Mouse (Mus musculus): Measurements from ENCODE around the gene A1bg. TPM values are rescaled to one million over a fixed set of nuclear protein-coding genes. Genes with fewer than 3 reads are reported as not detected.

The A1bg gene
- not detected in 2 replicates for polyA plus RNA-seq (2016; fragmentation: Nextera tagmentation; extraction: Ambion mirVana)

DNA sequence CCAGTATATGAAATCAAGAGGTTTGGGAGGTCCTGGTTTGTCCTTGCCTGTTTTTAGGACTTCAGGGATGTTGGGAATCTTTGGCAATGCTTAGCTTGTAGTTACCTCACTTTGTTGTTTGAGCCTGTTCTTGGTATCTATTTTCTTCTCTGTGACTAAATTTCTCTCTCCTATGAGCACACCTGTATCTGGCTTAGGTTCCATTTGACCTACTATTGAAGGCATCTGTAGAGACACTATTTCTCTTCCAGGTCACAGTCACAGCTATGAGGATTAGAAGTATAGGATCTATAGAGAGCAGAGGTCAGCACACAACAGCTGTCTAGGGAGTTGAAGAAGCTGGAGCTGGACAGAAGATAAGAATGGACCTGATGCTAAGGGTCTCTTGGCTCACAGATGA lies at the start of gene A1bg:
Gene A1bg, minus strand, starts transcription at position 101 of the 400 bp plus-strand sequence.
- H3K9ac ChIP-seq = no peak within 1 kb of the TSS
- H3K36me3 ChIP-seq = no peaks in the 10 kb centered on the region
- no peak for ATAC-seq (ENCODE audit: low FRiP score, low read depth)
- 0 out of 2 replicates have a peak, but pooled peaks cover 2% of the 10 kb centered on the region for H3K27me3 ChIP-seq (replicated peaks)
- H3K4me3 ChIP-seq = no peak within 1 kb of the TSS
- no peaks in the 10 kb centered on the region for H3K9me3 ChIP-seq
- H3K4me2 ChIP-seq (replicated peaks) = no peak within 1 kb of the TSS
- no peaks in the 10 kb centered on the region for H3K4me1 ChIP-seq
- no peak within 1 kb of the TSS for H3K27ac ChIP-seq

DNA sequence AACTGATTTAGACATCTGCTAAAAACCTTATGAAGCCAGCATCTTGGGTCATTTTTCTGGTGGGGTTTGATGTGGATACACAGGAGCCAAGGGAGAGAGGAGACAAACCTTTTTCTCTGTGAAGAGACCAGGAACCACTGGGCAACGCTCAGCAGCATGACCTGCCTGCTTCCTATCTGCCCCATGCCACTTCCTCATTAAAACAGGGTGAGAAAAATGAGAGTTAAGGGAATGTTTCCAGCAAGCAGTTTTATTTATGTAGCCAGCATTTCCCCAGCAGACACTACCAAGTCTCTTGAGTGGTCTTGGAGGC lies 45.7 kb upstream of the A1bg start:
- H3K4me3 ChIP-seq = no peak overlapping the region
- peaks cover 11% of the 10 kb centered on the region for H3K4me1 ChIP-seq
- ATAC-seq (ENCODE audit: low FRiP score, low read depth) = no peak
- H3K9ac ChIP-seq = no peak overlapping the region
- H3K4me2 ChIP-seq (replicated peaks) = no peak overlapping the region
- no peaks in the 10 kb centered on the region for H3K36me3 ChIP-seq
- H3K27me3 ChIP-seq (replicated peaks) = no peaks in the 10 kb centered on the region
- 0 out of 2 replicates have a peak overlapping the region, but pooled peaks have one; percentile 21 for H3K27ac ChIP-seq
- WGBS = 24% methylated on average over 1 of the region's 1 CpGs
- no peaks in the 10 kb centered on the region for H3K9me3 ChIP-seq

DNA sequence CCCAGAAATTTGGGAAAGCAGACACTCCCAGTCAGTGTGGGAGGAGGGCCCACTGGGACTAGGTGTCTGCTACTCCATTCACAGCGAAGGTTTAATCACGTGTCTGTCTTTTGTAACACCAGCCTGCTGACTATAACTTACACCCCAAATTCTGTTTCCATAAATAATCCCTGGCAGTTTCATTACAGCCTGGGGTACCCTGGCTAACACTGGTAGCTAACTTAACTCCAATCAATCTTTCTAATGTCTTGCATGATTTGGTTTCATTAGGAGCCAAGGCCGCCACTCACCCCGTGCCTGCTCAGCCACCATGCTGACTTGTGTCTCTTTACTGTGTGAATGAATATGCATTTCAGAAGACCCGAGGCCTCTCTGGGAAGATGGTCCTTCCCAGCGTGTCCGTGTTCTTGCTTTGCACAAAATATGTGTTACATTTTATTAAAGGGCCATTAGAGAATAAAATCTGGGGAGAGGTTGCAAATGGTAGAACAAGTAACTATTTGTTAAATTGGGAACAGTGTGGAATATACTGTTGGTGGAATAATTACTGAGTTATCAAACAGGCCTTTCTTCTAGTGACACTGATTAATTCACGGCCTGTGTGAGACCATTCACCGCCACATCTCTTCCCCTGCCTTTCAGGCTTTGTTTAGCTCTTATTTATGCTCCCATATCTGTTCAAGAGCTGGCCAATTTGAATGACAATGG lies 45.2 kb upstream of the A1bg start:
- 12% methylated on average over 9 of the region's 9 CpGs for WGBS
- H3K9ac ChIP-seq = no peak overlapping the region
- H3K4me2 ChIP-seq (replicated peaks) = no peak overlapping the region
- no peaks in the 10 kb centered on the region for H3K36me3 ChIP-seq
- 0 out of 2 replicates have a peak overlapping the region, but pooled peaks have one; percentile 21 for H3K27ac ChIP-seq
- no peaks in the 10 kb centered on the region for H3K9me3 ChIP-seq
- no peaks in the 10 kb centered on the region for H3K27me3 ChIP-seq (replicated peaks)
- peaks cover 11% of the 10 kb centered on the region for H3K4me1 ChIP-seq
- ATAC-seq (ENCODE audit: low FRiP score, low read depth) = peak; percentile 97
- no peak overlapping the region for H3K4me3 ChIP-seq

DNA sequence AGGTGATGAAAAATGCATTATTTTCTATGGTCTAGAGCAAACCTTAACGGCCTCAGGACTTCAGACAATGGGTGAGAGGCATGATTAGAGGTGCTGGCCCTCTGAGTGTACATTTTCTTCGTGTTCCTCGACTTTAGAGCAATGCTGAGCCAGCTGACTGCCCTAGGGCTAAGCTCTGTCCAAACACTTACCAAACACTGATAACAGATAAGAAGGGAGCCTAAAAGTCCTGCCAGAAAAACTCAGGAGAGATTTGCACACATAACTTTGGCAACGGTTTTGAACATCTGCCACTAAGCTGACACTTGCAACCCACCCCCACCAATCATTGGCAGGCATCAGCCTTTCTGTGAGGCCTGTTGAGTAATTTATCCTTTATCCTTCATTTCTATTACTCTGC lies 2.9 kb upstream of the A1bg start:
- no peak for ATAC-seq (ENCODE audit: low FRiP score, low read depth)
- 83% methylated on average over 4 of the region's 4 CpGs for WGBS

DNA sequence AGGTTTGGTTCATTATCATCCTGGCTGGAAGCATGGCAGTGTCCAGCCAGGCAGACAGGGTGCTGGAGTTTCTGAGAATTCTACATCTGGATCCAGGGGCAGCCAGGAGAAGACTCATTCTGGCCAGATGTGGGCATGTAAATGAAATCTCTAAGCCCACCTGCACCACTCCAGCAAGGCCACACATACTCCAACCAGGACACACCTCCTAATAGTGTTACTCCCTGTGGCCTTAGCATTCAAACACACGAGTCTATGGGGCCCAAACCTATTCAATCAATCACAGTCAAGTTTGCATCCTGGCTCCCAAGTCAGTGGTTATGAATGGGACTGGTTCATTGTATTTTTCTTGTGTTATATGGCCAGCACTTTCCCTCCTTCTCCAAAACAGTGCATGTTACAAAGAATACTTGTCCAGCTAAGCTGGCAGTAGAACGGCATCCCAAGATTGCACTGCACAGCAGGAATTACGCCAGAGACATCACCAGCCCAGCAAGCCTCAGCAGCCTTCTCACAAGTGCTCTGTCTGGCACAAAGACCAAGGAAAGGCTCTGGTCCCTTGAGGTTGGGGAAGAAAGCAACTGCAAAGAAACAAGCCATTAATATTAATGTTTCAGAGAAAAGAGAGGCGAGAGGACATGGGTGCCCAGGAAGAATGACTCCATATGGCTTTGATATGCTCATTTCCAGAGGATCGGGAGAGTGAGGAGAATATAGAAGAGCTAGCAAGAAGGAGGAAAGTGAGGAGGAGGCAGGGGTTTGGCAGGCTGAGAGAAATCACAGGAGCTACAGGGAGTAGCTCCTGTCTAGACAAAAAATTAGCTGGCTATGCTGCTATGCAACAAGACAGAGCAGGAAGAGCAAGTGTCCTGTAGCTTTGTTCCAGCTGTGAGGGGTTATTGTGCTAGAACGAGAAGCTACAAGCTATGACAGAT lies 18.8 kb downstream of the A1bg start:
- no peaks in the 10 kb centered on the region for H3K9me3 ChIP-seq
- H3K27me3 ChIP-seq (replicated peaks) = no peaks in the 10 kb centered on the region
- H3K4me1 ChIP-seq = no peaks in the 10 kb centered on the region
- no peaks in the 10 kb centered on the region for H3K36me3 ChIP-seq
- H3K27ac ChIP-seq = no peak overlapping the region
- H3K4me3 ChIP-seq = no peak overlapping the region
- no peak overlapping the region for H3K4me2 ChIP-seq (replicated peaks)
- no peak overlapping the region for H3K9ac ChIP-seq
- WGBS = 44% methylated on average over 6 of the region's 6 CpGs
- ATAC-seq (ENCODE audit: low FRiP score, low read depth) = no peak

More for the DNA sequence above, 2.9 kb upstream of the A1bg start:
- Histone ChIP-seq H3K4me1 (no peaks in the 10 kb centered on the region), H3K27me3 (replicated peaks) (no peaks in the 10 kb centered on the region), H3K27ac (no peak overlapping the region), H3K9ac (no peak overlapping the region), H3K9me3 (no peaks in the 10 kb centered on the region), H3K36me3 (no peaks in the 10 kb centered on the region), H3K4me2 (replicated peaks) (no peak overlapping the region), H3K4me3 (no peak overlapping the region)

DNA sequence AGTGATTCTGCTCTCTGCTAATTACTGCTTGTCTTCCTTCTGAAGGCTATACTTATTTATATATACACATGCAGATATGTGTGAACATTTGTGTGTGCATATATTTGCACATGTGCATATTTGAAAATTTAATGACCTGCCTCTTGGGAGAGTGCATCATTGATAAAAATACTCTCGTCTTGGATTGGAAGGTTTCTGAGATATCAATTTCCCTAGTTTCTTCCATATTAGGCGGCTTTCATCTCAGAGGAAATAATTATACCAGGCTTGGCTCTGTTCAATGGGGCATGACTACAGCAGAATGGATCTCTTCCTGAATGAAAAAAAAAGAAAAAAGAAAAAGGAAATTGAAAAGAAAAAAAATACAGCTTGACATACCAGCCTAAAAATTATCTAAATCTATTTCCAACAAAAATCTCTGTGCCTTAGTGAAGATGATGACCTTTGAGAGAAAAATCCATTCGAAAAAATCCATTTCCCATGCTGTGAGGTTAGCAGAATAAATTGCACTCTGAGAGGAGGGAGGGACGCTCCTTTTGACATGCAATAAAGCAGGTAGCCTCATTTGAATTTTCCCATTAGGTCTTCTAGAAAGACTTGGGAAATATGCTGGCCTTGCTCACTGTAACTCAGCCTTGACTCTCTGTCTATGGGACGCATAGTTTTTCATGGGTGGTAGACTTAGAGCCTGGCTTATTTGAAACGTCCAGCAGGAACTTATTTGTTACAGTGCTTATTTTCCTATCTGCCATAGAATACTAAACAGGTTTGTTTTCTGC lies 24.4 kb downstream of the A1bg start:
- no peaks in the 10 kb centered on the region for H3K4me1 ChIP-seq
- H3K27me3 ChIP-seq (replicated peaks) = no peaks in the 10 kb centered on the region
- H3K9me3 ChIP-seq = no peaks in the 10 kb centered on the region
- no peaks in the 10 kb centered on the region for H3K36me3 ChIP-seq
- 59% methylated on average over 6 of the region's 6 CpGs for WGBS
- H3K4me2 ChIP-seq (replicated peaks) = no peak overlapping the region
- peak; percentile 79; the same call in 1 of the 2 replicates for ATAC-seq (ENCODE audit: low FRiP score, low read depth)
- H3K27ac ChIP-seq = no peak overlapping the region
- no peak overlapping the region for H3K4me3 ChIP-seq
- no peak overlapping the region for H3K9ac ChIP-seq

DNA sequence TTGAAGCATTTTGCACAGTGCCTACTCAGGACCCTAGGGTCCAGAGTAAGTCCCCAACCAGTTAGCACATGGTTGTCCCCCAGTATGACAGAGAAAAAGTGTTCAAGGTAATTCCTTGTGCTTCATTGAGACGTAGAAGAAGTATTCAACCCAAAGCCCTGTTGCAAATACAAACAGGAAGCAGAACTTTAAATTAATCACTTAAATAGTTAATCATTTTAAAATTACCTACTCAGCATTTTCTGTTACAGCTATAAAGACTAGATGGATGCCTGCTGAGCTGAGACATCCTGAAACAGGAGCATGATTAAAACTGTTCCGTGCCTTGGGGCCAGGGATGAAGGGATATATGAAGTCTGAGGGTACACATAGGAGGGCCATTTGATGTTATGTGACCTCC lies 26.8 kb downstream of the A1bg start:
- Histone ChIP-seq H3K36me3 (no peaks in the 10 kb centered on the region), H3K27me3 (replicated peaks) (no peaks in the 10 kb centered on the region), H3K27ac (no peak overlapping the region), H3K4me3 (no peak overlapping the region), H3K9ac (no peak overlapping the region), H3K9me3 (no peaks in the 10 kb centered on the region), H3K4me1 (no peaks in the 10 kb centered on the region), H3K4me2 (replicated peaks) (no peak overlapping the region)
- ATAC-seq (ENCODE audit: low FRiP score, low read depth) = no peak
- WGBS = 89% methylated on average over 2 of the region's 2 CpGs

DNA sequence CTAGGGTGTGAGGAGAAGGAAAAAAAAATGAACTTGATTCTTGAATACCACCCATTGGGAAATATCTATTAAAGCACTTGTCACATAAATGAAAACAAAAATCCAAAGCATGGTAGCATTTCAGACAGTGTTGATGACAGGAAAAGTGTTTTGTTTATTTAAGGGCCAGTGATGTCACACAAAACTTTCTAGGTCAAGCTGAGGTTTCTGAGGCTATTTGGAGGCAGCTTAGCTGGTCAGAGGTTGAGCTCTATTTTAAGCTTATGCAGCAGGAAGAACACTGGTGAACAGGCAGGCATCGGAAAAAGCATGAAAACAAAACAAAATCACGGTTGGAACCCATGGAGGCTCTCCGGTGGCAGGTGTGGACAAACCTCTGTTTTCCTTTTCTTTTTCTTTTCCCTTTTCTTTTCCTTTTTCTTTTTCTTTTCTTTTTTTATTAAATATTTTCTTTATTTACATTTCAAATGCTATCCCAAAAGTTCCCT lies 29.8 kb downstream of the A1bg start:
- Histone ChIP-seq H3K36me3 (no peaks in the 10 kb centered on the region), H3K9me3 (no peaks in the 10 kb centered on the region), H3K27me3 (replicated peaks) (no peaks in the 10 kb centered on the region), H3K4me1 (no peaks in the 10 kb centered on the region), H3K27ac (no peak overlapping the region), H3K9ac (no peak overlapping the region), H3K4me2 (replicated peaks) (no peak overlapping the region), H3K4me3 (no peak overlapping the region)
- ATAC-seq (ENCODE audit: low FRiP score, low read depth) = no peak
- WGBS = 75% methylated on average over 3 of the region's 3 CpGs

DNA sequence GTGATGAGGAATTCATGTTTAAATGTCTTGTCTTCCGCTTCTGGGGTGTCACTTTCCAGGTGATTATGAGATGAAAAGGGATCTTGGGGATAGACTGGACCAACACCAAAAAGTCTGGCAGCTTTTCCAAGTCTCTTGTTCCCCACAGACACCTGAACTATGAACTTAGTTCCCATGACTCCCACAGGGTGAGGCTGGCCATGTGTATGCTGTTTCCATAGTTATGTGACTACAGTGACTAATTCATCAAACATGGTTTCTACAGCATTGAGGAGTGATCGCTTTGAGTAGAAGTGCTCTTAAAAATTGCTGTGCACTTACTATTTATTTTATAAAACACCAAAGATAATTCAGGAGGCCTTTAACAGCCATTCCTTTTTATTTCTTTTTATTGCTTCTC lies 34.1 kb downstream of the A1bg start:
- 86% methylated on average over 2 of the region's 2 CpGs for WGBS
- no peak overlapping the region for H3K4me2 ChIP-seq (replicated peaks)
- no peak overlapping the region for H3K9ac ChIP-seq
- H3K36me3 ChIP-seq = no peaks in the 10 kb centered on the region
- H3K9me3 ChIP-seq = no peaks in the 10 kb centered on the region
- H3K4me3 ChIP-seq = no peak overlapping the region
- no peaks in the 10 kb centered on the region for H3K4me1 ChIP-seq
- H3K27ac ChIP-seq = no peak overlapping the region
- H3K27me3 ChIP-seq (replicated peaks) = no peaks in the 10 kb centered on the region
- ATAC-seq (ENCODE audit: low FRiP score, low read depth) = no peak

DNA sequence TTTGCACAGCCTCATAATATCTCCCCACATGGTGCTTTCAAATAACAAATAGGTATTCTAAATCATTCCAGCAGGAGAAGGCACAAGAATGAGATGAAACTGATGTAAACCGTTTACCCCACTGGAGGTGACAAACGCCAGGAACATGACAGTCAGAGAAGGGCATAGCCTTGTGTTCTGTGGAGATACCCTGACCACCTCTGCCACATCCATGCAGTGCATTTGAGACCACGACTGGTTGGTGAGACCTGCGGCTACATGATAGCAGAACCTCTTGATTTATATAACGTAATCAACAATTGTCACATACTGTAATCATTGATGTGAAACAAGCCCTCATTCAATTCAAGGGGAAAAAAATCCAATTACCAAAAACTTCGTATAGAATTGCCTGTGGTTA lies 47.1 kb downstream of the A1bg start:
- no peak overlapping the region for H3K4me2 ChIP-seq (replicated peaks)
- H3K27me3 ChIP-seq (replicated peaks) = no peaks in the 10 kb centered on the region
- H3K36me3 ChIP-seq = no peaks in the 10 kb centered on the region
- no peak overlapping the region for H3K4me3 ChIP-seq
- no peaks in the 10 kb centered on the region for H3K4me1 ChIP-seq
- WGBS = 87% methylated on average over 6 of the region's 6 CpGs
- H3K9me3 ChIP-seq = no peaks in the 10 kb centered on the region
- H3K9ac ChIP-seq = no peak overlapping the region
- ATAC-seq (ENCODE audit: low FRiP score, low read depth) = no peak
- no peak overlapping the region for H3K27ac ChIP-seq

DNA sequence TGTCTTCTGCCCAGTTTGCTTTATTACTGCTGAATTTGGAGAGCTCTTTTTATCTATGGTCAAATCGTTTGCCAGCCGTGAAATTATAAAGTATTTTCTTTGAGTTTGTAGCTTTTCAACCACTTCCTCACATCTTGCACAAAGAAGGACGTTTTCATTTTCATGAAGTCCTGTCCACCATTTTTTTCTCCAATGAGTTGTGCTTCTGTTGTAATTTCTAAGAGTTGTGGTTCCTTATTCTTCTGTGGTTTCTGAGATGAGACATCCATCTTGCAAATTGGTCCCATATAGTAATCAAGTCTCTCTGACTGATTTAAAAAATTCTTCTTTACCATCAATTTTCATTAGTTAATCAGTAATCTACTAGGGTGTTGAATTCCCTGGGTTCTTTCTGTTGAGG lies 60.4 kb downstream of the A1bg start:
- H3K4me1 ChIP-seq = no peaks in the 10 kb centered on the region
- H3K27ac ChIP-seq = no peak overlapping the region
- H3K27me3 ChIP-seq (replicated peaks) = no peaks in the 10 kb centered on the region
- H3K4me3 ChIP-seq = no peak overlapping the region
- no peaks in the 10 kb centered on the region for H3K36me3 ChIP-seq
- no peak for ATAC-seq (ENCODE audit: low FRiP score, low read depth)
- H3K9me3 ChIP-seq = no peaks in the 10 kb centered on the region
- H3K4me2 ChIP-seq (replicated peaks) = no peak overlapping the region
- H3K9ac ChIP-seq = no peak overlapping the region
- 86% methylated on average over 3 of the region's 3 CpGs for WGBS

DNA sequence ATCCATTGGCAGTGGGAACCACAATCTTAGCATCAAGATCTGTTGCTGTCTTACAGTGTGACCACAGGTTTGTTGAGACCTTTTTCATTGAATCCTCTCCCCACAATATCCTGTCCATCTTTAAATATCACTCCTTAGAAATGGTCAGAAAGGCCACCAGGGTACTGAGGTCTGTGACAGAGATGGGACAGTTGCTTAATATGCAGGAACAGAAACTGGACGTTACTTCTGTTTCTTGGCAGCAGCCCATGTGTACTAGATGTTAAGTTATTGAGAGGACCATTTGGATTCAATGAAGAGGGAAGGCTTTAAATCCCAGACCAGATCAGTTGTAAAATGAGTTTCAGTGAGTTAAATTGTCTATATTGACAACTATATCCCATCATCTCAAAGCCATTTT lies 67.7 kb downstream of the A1bg start:
- Histone ChIP-seq H3K9me3 (no peaks in the 10 kb centered on the region), H3K4me2 (replicated peaks) (no peak overlapping the region), H3K4me1 (peaks cover 8% of the 10 kb centered on the region; the same call in 1 of the 2 replicates), H3K27me3 (replicated peaks) (no peaks in the 10 kb centered on the region), H3K27ac (no peak overlapping the region), H3K36me3 (no peaks in the 10 kb centered on the region), H3K9ac (no peak overlapping the region), H3K4me3 (no peak overlapping the region)
- WGBS = 83% methylated on average over 1 of the region's 1 CpGs
- ATAC-seq (ENCODE audit: low FRiP score, low read depth) = no peak

All from neural tube, embryonic 12.5 days (tissue).